Mouse (Mus musculus) embryonic fibroblast, embryonic 13.5 days (primary cell): ENCODE results near the gene Dnajc5.

Experiments used
- CTCF ChIP-seq: IDR thresholded peaks from 2 replicates; pipeline ENCODE4 v1.5.1; 2011; ENCODE audit warnings: mild to moderate bottlenecking, control low read depth, low read length, moderate library complexity, borderline replicate concordance; ENCODE audit not compliant: insufficient read depth
- POLR2A ChIP-seq: IDR thresholded peaks from 2 replicates; pipeline ENCODE4 v1.6.1; 2011; ENCODE audit warnings: low read depth, mild to moderate bottlenecking, control low read depth, low read length, moderate library complexity

- no peak for TF ChIP-seq CTCF
- TF ChIP-seq POLR2A, result no peak
Observed at GRCm38 (mm10) chr2:181567338-181567737, 47.1 kb downstream of the Dnajc5 start.
